Mouse (Mus musculus): ENCODE results near the gene Kcnmb2. TPM values are rescaled to one million over a fixed set of nuclear protein-coding genes. Genes with fewer than 3 reads are reported as not detected.

The Kcnmb2 gene
- polyA plus RNA-seq, 1 experiment from 2014 or later: 1.5 TPM

DNA sequence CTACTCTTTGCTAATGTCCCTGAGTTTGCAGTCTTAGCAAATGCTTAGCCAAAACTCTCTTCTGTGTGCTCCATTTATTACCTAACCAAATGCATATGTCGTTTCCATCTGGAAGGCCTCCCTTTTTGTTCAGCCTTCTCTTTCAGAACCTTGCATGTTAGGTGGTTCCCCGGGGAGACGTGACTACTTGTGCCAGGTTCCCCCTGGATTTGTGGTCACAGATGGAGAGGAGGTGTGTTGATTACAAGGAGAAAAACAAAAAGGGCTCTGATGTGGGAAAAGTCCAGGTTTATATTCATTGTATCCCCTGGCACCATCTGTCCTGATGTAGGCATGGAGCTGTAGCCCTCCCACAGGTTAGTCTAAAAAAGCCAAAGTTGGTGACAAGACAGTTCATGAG lies 141.5 kb downstream of the Kcnmb2 start:
- no peak for ATAC-seq (replicated peaks; ENCODE audit: low FRiP score)

DNA sequence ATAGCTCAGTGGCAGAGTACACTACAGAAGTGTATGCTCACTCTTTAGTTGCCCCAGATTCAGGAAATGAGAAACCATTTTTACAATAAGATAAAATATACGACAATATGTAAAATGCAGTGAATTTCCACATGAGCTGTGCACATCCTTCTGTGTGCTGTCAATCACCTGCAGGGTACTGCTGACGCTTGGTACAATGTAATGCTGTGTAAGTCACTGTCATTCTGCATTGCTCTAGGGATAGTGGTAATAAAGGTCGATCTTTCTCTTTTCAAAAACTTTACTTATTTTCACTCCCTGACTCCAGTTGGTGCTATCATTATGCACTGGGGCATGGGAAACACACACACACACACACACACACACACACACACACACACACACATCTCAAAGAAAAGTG lies 146.5 kb downstream of the Kcnmb2 start:
- ATAC-seq (replicated peaks; ENCODE audit: low FRiP score) (no peak), DNase-seq (ENCODE audit: low spot score) (no peak)
- Histone ChIP-seq H3K9ac (ENCODE audit: low read depth, low read length) (no peak overlapping the region), H3K4me2 (no peak overlapping the region), H3K4me3 (ENCODE audit: low read depth, low read length) (no peak overlapping the region), H3K9me3 (ENCODE audit: control insufficient read depth, low read length) (0 out of 2 replicates have a peak, but pooled peaks cover 3% of the 10 kb centered on the region), H3K4me1 (replicated peaks; ENCODE audit: control insufficient read depth, insufficient read depth, low read length) (no peaks in the 10 kb centered on the region), H3K36me3 (ENCODE audit: control insufficient read depth, insufficient read depth, low read length) (no peaks in the 10 kb centered on the region), H3K27me3 (replicated peaks; ENCODE audit: control insufficient read depth, insufficient read depth, low read length) (no peaks in the 10 kb centered on the region), H3K27ac (ENCODE audit: low read depth, low read length) (no peak overlapping the region)
- WGBS: 79% methylated on average over 3 of the region's 3 CpGs

More for the DNA sequence above, 141.5 kb downstream of the Kcnmb2 start:
- no peak for DNase-seq (ENCODE audit: low spot score)
- H3K4me1 ChIP-seq (replicated peaks; ENCODE audit: control insufficient read depth, insufficient read depth, low read length): no peaks in the 10 kb centered on the region
- no peak overlapping the region for H3K9ac ChIP-seq (ENCODE audit: low read depth, low read length)
- 71% methylated on average over 3 of the region's 3 CpGs for WGBS
- no peak overlapping the region for H3K27ac ChIP-seq (ENCODE audit: low read depth, low read length)
- H3K36me3 ChIP-seq (ENCODE audit: control insufficient read depth, insufficient read depth, low read length): no peaks in the 10 kb centered on the region
- H3K4me2 ChIP-seq: no peak overlapping the region
- 0 out of 2 replicates have a peak, but pooled peaks cover 3% of the 10 kb centered on the region for H3K9me3 ChIP-seq (ENCODE audit: control insufficient read depth, low read length)
- no peak overlapping the region for H3K4me3 ChIP-seq (ENCODE audit: low read depth, low read length)
- H3K27me3 ChIP-seq (replicated peaks; ENCODE audit: control insufficient read depth, insufficient read depth, low read length): no peaks in the 10 kb centered on the region

DNA sequence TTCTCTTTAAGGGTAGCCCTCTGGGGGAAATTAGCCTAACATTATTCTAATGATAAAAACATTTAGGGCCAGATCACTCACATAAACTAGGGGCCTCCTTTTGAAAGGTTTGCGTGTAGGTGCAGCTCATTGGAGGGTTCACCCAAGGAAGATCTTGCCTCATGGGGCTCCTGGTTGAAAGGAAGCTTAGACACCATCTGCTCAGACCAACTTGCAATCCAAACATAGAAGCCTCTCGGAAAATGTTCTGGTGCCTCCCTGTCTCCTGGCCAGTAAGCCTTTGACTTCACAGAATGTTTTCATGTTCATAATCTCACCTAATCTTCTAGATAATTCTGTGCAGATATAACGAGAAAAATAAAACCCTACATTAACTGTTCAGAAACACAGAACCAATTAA lies 150.3 kb downstream of the Kcnmb2 start:
- WGBS: 58% methylated on average over 3 of the region's 3 CpGs
- H3K4me2 ChIP-seq: no peak overlapping the region
- DNase-seq (ENCODE audit: low spot score) (no peak), ATAC-seq (replicated peaks; ENCODE audit: low FRiP score) (no peak)
- H3K27me3 ChIP-seq (replicated peaks; ENCODE audit: control insufficient read depth, insufficient read depth, low read length): no peaks in the 10 kb centered on the region
- no peak overlapping the region for H3K27ac ChIP-seq (ENCODE audit: low read depth, low read length)
- no peak overlapping the region for H3K4me3 ChIP-seq (ENCODE audit: low read depth, low read length)
- no peak overlapping the region for H3K9ac ChIP-seq (ENCODE audit: low read depth, low read length)
- H3K9me3 ChIP-seq (ENCODE audit: control insufficient read depth, low read length): no peaks in the 10 kb centered on the region
- H3K4me1 ChIP-seq (replicated peaks; ENCODE audit: control insufficient read depth, insufficient read depth, low read length): no peaks in the 10 kb centered on the region
- no peaks in the 10 kb centered on the region for H3K36me3 ChIP-seq (ENCODE audit: control insufficient read depth, insufficient read depth, low read length)

DNA sequence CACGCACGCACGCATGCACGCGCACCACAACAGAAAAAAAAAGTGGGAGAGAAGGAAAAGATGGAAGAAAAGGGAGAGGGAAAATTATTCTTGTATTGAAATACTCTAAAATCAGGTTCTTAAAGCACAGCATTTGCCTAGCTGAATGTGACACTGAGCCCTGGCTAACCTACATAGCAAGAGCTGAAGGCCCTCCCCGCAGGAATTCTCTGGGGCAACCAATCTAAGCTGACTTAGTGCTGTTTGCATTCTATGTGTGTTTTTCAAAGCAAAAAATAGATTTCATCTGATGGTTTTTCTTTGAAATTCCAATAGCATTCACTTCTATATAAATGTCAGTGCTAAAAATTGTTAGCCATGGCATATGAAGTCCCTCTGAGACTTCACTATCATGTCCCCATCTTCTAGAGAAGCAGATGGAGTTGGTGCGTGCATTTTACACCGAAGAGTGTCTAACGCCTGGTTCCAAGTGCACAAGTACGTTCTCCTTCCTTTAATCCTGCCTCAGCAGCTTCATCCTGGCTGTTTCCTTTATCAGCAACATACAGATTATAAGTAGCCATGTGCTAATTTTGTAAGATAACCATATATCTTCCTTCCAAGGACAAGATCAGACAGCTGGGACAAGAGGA lies 151.4 kb downstream of the Kcnmb2 start:
- Histone ChIP-seq H3K27ac (ENCODE audit: low read depth, low read length) (no peak overlapping the region), H3K27me3 (replicated peaks; ENCODE audit: control insufficient read depth, insufficient read depth, low read length) (no peaks in the 10 kb centered on the region), H3K9me3 (ENCODE audit: control insufficient read depth, low read length) (no peaks in the 10 kb centered on the region), H3K36me3 (ENCODE audit: control insufficient read depth, insufficient read depth, low read length) (no peaks in the 10 kb centered on the region), H3K4me1 (replicated peaks; ENCODE audit: control insufficient read depth, insufficient read depth, low read length) (no peaks in the 10 kb centered on the region), H3K4me3 (ENCODE audit: low read depth, low read length) (no peak overlapping the region), H3K4me2 (no peak overlapping the region), H3K9ac (ENCODE audit: low read depth, low read length) (no peak overlapping the region)
- whole genome bisulfite sequencing: 85% methylated on average over 10 of the region's 10 CpGs
- ATAC-seq (replicated peaks; ENCODE audit: low FRiP score) (no peak), DNase-seq (ENCODE audit: low spot score) (no peak)

DNA sequence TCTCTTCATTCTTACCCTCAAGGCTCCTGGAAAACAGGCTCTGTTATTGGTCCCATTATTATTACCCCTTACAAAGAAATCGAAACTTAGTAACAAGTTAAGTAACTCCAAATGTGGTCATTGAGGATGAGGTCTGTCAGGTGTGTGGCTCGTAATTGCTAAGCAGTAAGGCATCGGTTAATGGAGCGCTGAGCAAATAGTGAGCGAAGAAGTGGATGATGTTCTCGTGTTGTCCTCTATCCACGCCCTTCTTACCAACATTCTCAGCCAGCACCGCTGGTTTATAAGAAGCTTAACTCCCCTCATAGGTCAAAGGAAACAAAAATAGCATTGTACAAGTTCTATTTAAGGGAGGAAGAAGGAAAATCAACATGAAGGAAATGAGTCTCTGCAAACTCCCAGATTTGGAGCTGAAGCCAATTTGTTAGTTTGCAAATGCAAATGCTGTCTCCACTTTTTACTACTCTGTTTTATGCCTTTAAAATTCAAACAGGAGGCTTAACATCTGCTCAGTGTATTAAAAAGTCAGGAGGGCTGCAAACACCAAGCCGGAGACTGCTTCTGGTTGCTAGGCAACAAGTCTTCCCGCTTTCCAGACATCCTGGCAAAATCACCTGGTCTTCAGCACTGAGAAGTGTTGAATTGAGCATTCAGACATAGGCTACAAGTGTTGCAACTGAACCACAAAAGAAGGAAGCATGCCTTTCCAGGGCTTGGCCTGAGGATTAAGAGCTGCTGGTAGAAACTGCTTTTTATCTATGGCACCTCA lies 157.8 kb downstream of the Kcnmb2 start:
- Histone ChIP-seq H3K9me3 (ENCODE audit: control insufficient read depth, low read length) (0 out of 2 replicates have a peak, but pooled peaks cover 2% of the 10 kb centered on the region), H3K9ac (ENCODE audit: low read depth, low read length) (no peak overlapping the region), H3K4me3 (ENCODE audit: low read depth, low read length) (no peak overlapping the region), H3K27ac (ENCODE audit: low read depth, low read length) (no peak overlapping the region), H3K4me2 (no peak overlapping the region), H3K4me1 (replicated peaks; ENCODE audit: control insufficient read depth, insufficient read depth, low read length) (no peaks in the 10 kb centered on the region), H3K36me3 (ENCODE audit: control insufficient read depth, insufficient read depth, low read length) (no peaks in the 10 kb centered on the region), H3K27me3 (replicated peaks; ENCODE audit: control insufficient read depth, insufficient read depth, low read length) (no peaks in the 10 kb centered on the region)
- no peak for ATAC-seq (replicated peaks; ENCODE audit: low FRiP score)
- WGBS: 66% methylated on average over 10 of the region's 10 CpGs
- no peak for DNase-seq (ENCODE audit: low spot score)

DNA sequence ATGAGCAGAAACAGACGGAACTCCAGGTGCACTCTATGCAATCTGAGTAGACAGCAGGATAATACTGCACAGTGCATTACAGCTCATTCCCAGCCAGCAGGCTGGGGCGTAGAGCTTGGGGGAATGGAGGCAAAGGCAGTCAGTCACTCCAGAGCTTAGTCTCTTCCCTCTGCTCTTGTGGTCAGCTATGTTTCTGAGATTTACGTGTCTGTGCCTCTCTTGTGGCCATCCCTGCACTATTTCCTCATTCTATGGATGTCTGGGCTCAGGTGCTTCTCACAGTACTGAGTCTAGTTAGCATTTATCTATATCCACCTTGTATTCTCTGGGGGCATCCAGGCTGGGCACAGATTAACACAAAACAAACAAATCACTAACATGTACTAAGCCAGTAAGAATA lies 160.4 kb downstream of the Kcnmb2 start:
- Histone ChIP-seq H3K9me3 (ENCODE audit: control insufficient read depth, low read length) (0 out of 2 replicates have a peak, but pooled peaks cover 2% of the 10 kb centered on the region), H3K36me3 (ENCODE audit: control insufficient read depth, insufficient read depth, low read length) (no peaks in the 10 kb centered on the region), H3K4me3 (ENCODE audit: low read depth, low read length) (no peak overlapping the region), H3K4me2 (no peak overlapping the region), H3K27ac (ENCODE audit: low read depth, low read length) (no peak overlapping the region), H3K4me1 (replicated peaks; ENCODE audit: control insufficient read depth, insufficient read depth, low read length) (no peaks in the 10 kb centered on the region), H3K9ac (ENCODE audit: low read depth, low read length) (no peak overlapping the region), H3K27me3 (replicated peaks; ENCODE audit: control insufficient read depth, insufficient read depth, low read length) (no peaks in the 10 kb centered on the region)
- no peak for ATAC-seq (replicated peaks; ENCODE audit: low FRiP score)
- WGBS: 78% methylated on average over 3 of the region's 3 CpGs
- no peak for DNase-seq (ENCODE audit: low spot score)

DNA sequence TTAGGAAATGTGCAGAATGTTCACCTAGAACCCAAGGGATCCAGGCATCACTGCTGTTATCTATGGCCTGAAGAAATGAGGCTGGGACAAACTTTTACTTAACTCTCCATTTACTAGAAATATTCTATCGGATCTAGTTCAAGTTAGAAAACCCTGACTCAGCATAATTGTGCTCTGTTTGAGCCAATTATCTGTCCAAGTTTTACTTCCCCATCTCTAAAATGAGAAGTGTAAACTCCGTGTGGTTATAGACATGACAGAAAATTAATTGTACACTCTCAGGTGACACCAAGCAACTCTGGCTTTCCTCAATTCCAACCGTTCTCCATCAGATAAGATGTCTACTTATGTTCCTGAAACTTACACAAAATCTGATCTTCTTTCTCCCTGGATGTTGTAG lies 161.0 kb downstream of the Kcnmb2 start:
- Histone ChIP-seq H3K9ac (ENCODE audit: low read depth, low read length) (no peak overlapping the region), H3K4me3 (ENCODE audit: low read depth, low read length) (no peak overlapping the region), H3K4me1 (replicated peaks; ENCODE audit: control insufficient read depth, insufficient read depth, low read length) (no peaks in the 10 kb centered on the region), H3K27ac (ENCODE audit: low read depth, low read length) (no peak overlapping the region), H3K27me3 (replicated peaks; ENCODE audit: control insufficient read depth, insufficient read depth, low read length) (no peaks in the 10 kb centered on the region), H3K9me3 (ENCODE audit: control insufficient read depth, low read length) (0 out of 2 replicates have a peak, but pooled peaks cover 2% of the 10 kb centered on the region), H3K4me2 (no peak overlapping the region), H3K36me3 (ENCODE audit: control insufficient read depth, insufficient read depth, low read length) (no peaks in the 10 kb centered on the region)
- ATAC-seq (replicated peaks; ENCODE audit: low FRiP score) (no peak), DNase-seq (ENCODE audit: low spot score) (no peak)
- WGBS: 66% methylated on average over 3 of the region's 3 CpGs

DNA sequence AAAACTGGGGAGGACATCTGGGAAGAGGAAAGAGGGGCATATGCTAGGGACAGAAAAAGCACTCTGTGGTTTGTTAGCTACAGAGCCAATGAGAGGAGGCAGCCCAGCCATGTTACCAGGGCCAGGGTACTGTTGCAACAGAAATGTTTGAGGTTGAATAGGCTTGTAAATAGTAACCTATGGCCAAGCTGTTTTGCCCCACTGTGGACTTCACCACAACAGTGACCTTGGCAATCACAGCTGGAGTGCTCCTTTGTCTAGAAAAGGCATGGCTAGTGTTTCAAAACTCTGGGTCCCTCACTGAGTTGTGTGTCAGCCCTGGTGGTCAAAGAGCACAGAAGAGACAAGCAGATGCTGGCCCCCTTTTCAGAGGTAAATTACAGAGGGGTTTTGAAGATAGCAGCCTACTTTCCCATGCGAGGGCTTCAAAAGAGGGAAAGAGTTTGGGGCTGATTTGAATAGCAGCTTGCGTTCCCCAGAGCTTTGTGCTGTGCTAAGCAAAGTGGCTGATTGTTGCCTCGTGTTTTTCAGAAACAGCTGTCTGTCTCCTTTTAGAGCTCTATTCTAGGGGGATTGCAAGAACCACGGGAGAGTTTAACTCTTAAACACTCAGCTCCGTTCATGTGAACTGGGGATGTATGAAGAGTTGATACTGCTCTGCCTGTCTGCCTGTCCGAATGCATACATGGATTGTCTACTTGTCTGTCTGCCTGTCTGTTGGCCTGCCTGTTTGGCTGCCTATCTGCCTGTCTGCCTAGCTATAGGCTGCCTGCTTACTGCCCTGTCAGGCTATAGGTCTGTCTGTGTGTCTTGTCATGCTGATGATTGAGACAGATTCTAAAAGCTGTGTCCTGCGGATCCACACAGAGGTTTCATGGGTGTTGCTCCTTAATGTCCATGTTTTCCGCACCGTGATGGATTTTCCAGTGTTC lies 165.0 kb downstream of the Kcnmb2 start:
- no peak; the same call in 1 of the 2 replicates for ATAC-seq (replicated peaks; ENCODE audit: low FRiP score)

More for the DNA sequence above, 165.0 kb downstream of the Kcnmb2 start:
- Histone ChIP-seq H3K4me3 (ENCODE audit: low read depth, low read length) (no peak overlapping the region), H3K27me3 (replicated peaks; ENCODE audit: control insufficient read depth, insufficient read depth, low read length) (no peaks in the 10 kb centered on the region), H3K4me2 (no peak overlapping the region), H3K9ac (ENCODE audit: low read depth, low read length) (no peak overlapping the region), H3K27ac (ENCODE audit: low read depth, low read length) (no peak overlapping the region), H3K36me3 (ENCODE audit: control insufficient read depth, insufficient read depth, low read length) (no peaks in the 10 kb centered on the region), H3K9me3 (ENCODE audit: control insufficient read depth, low read length) (0 out of 2 replicates have a peak, but pooled peaks cover 2% of the 10 kb centered on the region), H3K4me1 (replicated peaks; ENCODE audit: control insufficient read depth, insufficient read depth, low read length) (no peaks in the 10 kb centered on the region)
- DNase-seq (ENCODE audit: low spot score): no peak
- whole genome bisulfite sequencing: 57% methylated on average over 9 of the region's 9 CpGs

Data from liver, embryonic 11.5 days (tissue).